In genomic region chr13:23764324-23765171, GRCm38 (mm10) we compare ENCODE assay signal across 1 mouse cellular context.
TF ChIP-seq lines count a peak whose summit lies in the region.

No protein-coding gene starts in this region.

TF ChIP-seq in CH12.LX, 34 proteins besides CTCF, POLR2A, EP300 and RAD21 (continued from another document):
- TF ChIP-seq UBTF (IDR thresholded peaks at IDR 0.05; ENCODE audit: low read depth, low read length) (no peak), TBP (conservative IDR thresholded peaks at IDR 0.05; ENCODE audit: low read depth, low read length) (no peak), USF2 (conservative IDR thresholded peaks at IDR 0.05; ENCODE audit: low read depth, low read length) (no peak), MXI1 (IDR thresholded peaks at IDR 0.05; ENCODE audit: low read depth, low read length) (no peak), NELFE (IDR thresholded peaks at IDR 0.05; ENCODE audit: low read depth, low read length) (0 out of 2 replicates have a peak, but pooled peaks have one; percentile 31), MAZ (IDR thresholded peaks at IDR 0.05; ENCODE audit: low read depth, low read length) (no peak), SIN3A (IDR thresholded peaks at IDR 0.05; ENCODE audit: low read length) (0 out of 2 replicates have a peak, but pooled peaks have one; percentile 18), HCFC1 (IDR thresholded peaks at IDR 0.05; ENCODE audit: low read depth, low read length) (peak; percentile 12; the same call in 1 of the 2 replicates), ZC3H11A (IDR thresholded peaks at IDR 0.05; ENCODE audit: low read depth, low read length) (no peak), CHD1 (IDR thresholded peaks at IDR 0.05; ENCODE audit: low read depth, low read length) (peak; percentile 70), IRF4 (IDR thresholded peaks at IDR 0.05; ENCODE audit: low read depth, low read length) (no peak), ZNF384 (IDR thresholded peaks at IDR 0.05; ENCODE audit: low read depth, low read length) (no peak), E2F4 (IDR thresholded peaks at IDR 0.05; ENCODE audit: insufficient replicate concordance, low read depth, low read length) (no peak), POLR2AphosphoS2 (IDR thresholded peaks at IDR 0.05; ENCODE audit: low read depth, low read length) (peak; percentile 23), JUND (conservative IDR thresholded peaks at IDR 0.05; ENCODE audit: low read depth, low read length) (no peak), NRF1 (IDR thresholded peaks at IDR 0.05; ENCODE audit: low read depth, low read length) (no peak), USF1 (IDR thresholded peaks at IDR 0.05; ENCODE audit: low read depth, low read length) (no peak), MAX (IDR thresholded peaks at IDR 0.05; ENCODE audit: low read length) (no peak), ELF1 (IDR thresholded peaks at IDR 0.05; ENCODE audit: low read depth, low read length) (no peak), ZMIZ1 (IDR thresholded peaks at IDR 0.05; ENCODE audit: low read depth, low read length) (peak; percentile 94), RCOR1 (conservative IDR thresholded peaks at IDR 0.05; ENCODE audit: low read depth, low read length) (0 out of 2 replicates have a peak, but pooled peaks have one; percentile 65)
